Mouse (Mus musculus) limb, embryonic 14.5 days (tissue): Measurements from ENCODE around the gene Mcts2. TPM values are rescaled to one million over a fixed set of nuclear protein-coding genes. Genes with fewer than 3 reads are reported as not detected.

Source experiments
- ATAC-seq: fragments of 200-750 bp; cut with Nextera tagmentation; 2 replicates; pipeline ENCODE4 v1.8.0; 2017; ENCODE audit warnings: low read depth, moderate number of reproducible peaks, moderate TSS enrichment; ENCODE audit not compliant: low FRiP score
- DNase-seq: peaks from one replicate; pipeline ENCODE4 v3.0.0-alpha.2; 2015; ENCODE audit warnings: low spot score
- H3K27ac ChIP-seq: fragments of 300-500 bp; sonication (generic); replicated peaks from 2 replicates; pipeline ENCODE4 v1.5.1; 2014; ENCODE audit warnings: low read depth, mild to moderate bottlenecking, low read length, moderate library complexity, mixed read lengths
- H3K27me3 ChIP-seq: fragments of 300-500 bp; sonication (generic); 2 replicates; pipeline ENCODE4 v1.6.1; 2014; ENCODE audit warnings: low read length, mixed read lengths; ENCODE audit not compliant: control insufficient read depth, insufficient read depth
- H3K36me3 ChIP-seq: fragments of 300-500 bp; sonication (generic); 2 replicates; pipeline ENCODE4 v1.6.1; 2014; ENCODE audit warnings: mild to moderate bottlenecking, low read length, moderate library complexity, mixed read lengths; ENCODE audit not compliant: control insufficient read depth, insufficient read depth
- H3K4me1 ChIP-seq: fragments of 300-500 bp; sonication (generic); 2 replicates; pipeline ENCODE4 v1.6.1; 2014; ENCODE audit warnings: antibody characterized with exemption, low read length, mixed read lengths; ENCODE audit not compliant: control insufficient read depth, insufficient read depth
- H3K4me2 ChIP-seq: fragments of 300-500 bp; sonication (generic); replicated peaks from 2 replicates; pipeline ENCODE4 v1.6.1; 2014; ENCODE audit warnings: low read depth, mild to moderate bottlenecking, low read length, moderate library complexity; ENCODE audit not compliant: severe bottlenecking
- H3K4me3 ChIP-seq: fragments of 300-500 bp; sonication (generic); replicated peaks from 2 replicates; pipeline ENCODE4 v1.5.1; 2014; ENCODE audit warnings: low read length
- H3K9ac ChIP-seq: fragments of 300-500 bp; sonication (generic); 2 replicates; pipeline ENCODE4 v1.6.1; 2014; ENCODE audit warnings: mild to moderate bottlenecking, low read depth, low read length, moderate library complexity; ENCODE audit not compliant: severe bottlenecking
- H3K9me3 ChIP-seq: fragments of 300-500 bp; sonication (generic); 2 replicates; pipeline ENCODE4 v1.6.1; 2016; ENCODE audit warnings: low read length; ENCODE audit not compliant: control insufficient read depth
- POLR2A ChIP-seq: fragments of 200-500 bp; IDR thresholded peaks from 2 replicates; pipeline ENCODE4 v1.8.0; 2012; ENCODE audit warnings: inconsistent platforms, mild to moderate bottlenecking, moderate library complexity, borderline replicate concordance; ENCODE audit not compliant: insufficient read depth, insufficient read length; ENCODE audit errors: extremely low read depth
- WGBS: fragments of 180-500 bp; shearing (Covaris S2); extraction: QIAGEN DNeasy Blood & Tissue Kit; methylation state at CpG from one replicate; pipeline ENCODE4 v1.1.7; 2014; 5-methylcytosine and 5-hydroxymethylcytosine counted together
- polyA plus RNA-seq, 2 experiments: library from polyadenylated mRNA; depleted of rRNA in 1 of 2; stranded (reverse) in 1 of 2; unstranded in 1 of 2; fragments of >200 nt; fragmentation: Nextera tagmentation in 1 of 2; extraction: Ambion mirVana in 1 of 2; gene quantifications; 2 replicates each; pipeline versions ENCODE4 v1.2.1 to v1.2.3; 2012 to 2014

The Mcts2 gene
- polyA plus RNA-seq, 2 experiments: 18.6 to 27.2 TPM

DNA sequence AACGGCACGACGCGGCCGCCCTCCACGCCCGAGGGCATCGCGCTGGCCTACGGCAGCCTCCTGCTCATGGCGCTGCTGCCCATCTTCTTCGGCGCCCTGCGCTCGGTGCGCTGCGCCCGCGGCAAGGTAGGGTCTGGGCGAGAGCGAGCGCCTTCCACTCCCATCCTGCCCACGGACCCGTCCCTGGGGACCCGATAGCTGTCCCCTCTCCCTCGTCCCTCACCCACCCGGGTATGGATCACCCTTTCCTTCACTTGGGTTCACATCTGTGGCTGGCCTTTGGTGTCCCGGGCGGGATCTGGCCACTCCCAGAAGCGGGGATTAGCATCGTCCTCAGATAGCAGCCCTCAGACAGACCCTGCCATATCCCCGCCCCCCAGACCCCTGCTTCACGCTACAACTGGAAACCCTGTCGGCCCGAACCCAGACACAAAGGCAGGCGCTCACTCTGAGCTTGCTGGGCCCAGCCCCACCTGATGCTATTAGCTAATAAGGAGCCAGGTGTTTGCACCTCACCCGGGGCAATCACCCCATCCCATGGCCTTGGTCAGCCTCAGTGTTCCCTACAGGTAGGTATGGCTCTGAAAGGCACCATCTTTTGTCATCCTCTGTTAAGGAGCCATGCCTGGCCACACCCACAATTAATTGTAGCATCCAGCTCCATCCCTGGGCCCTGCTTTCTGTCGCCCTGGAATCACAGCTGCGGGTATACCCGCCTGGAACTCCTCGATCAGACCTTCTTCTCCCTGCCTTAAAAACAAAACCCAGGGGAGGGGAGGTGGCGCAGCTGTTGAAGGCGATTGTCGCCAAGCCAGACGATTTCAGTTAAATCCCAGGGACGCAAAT lies 17.0 kb upstream of the Mcts2 start:
- Histone ChIP-seq H3K4me2 (peak overlapping the region; percentile 67), H3K9me3 (no peaks in the 10 kb centered on the region), H3K36me3 (peaks cover 25% of the 10 kb centered on the region), H3K4me1 (peaks cover 33% of the 10 kb centered on the region), H3K27me3 (no peaks in the 10 kb centered on the region), H3K4me3 (peak overlapping the region; percentile 95), H3K27ac (peak overlapping the region; percentile 98), H3K9ac (peak overlapping the region; percentile 98)
- no peak for TF ChIP-seq POLR2A
- peak; percentile 58 for DNase-seq
- WGBS: under 1% methylated on average over 45 of the region's 46 CpGs
- ATAC-seq: peak; percentile 83

DNA sequence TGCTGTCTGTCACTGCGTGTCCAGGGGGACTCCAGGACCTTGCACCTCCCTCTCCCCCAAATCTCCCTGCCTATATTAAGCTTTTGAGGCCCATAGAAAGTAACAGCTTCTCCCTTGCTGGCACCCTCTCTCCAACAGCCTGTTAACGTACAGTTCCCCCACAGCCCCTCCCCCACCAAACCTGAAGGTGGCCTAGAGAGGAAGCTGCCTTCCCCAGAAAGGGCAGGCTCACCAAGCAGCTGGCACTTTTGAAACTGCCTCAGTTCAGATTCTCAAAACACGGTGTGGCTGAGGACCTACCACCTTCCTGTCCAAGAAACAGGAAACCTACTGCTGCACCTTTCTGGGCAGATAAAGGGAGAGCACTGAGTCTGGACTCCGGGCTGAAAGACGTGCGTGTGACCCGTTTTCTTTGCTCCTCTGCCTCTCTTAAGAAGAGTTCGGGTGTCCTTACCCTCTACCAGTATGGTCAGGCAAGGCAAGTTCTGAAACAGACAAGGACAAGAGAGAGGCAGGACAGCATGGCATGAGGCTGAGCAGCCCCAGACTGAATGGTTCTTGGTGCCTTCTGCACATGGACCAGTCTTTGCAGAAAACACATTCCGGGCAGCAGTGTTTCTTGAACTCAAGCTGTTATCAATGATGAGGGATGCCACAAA lies 15.7 kb upstream of the Mcts2 start:
- DNase-seq: no peak
- peak overlapping the region; percentile 67 for H3K4me2 ChIP-seq
- H3K36me3 ChIP-seq: peaks cover 37% of the 10 kb centered on the region
- peak overlapping the region; percentile 95 for H3K4me3 ChIP-seq
- ATAC-seq: no peak
- no peaks in the 10 kb centered on the region for H3K27me3 ChIP-seq
- H3K4me1 ChIP-seq: peaks cover 39% of the 10 kb centered on the region
- H3K9me3 ChIP-seq: no peaks in the 10 kb centered on the region
- WGBS: 51% methylated on average over 9 of the region's 9 CpGs
- peak overlapping the region; percentile 98 for H3K9ac ChIP-seq
- TF ChIP-seq POLR2A: no peak
- peak overlapping the region; percentile 98 for H3K27ac ChIP-seq

DNA sequence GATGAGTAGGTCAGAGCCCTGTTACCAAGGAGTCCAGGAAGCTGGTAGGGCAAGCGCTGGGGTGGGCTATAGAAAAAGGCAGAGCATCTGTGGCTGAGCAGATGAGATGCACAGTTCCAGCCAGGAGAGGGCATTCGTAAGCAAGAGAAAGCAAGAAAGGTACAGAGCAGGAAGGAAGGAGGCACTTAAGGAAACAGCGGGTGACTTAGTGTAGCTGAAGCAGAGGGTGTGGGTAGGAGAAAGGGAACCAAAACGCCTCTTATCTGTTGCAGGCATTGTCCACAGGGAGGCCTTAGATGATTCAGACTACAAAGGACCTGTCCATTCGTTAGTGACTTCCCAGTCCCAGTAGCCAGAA lies 15.2 kb upstream of the Mcts2 start:
- Histone ChIP-seq H3K4me1 (peaks cover 41% of the 10 kb centered on the region), H3K9me3 (no peaks in the 10 kb centered on the region), H3K4me2 (peak overlapping the region; percentile 67), H3K9ac (peak overlapping the region; percentile 36; the same call in 1 of the 2 replicates), H3K27me3 (no peaks in the 10 kb centered on the region), H3K36me3 (peaks cover 42% of the 10 kb centered on the region), H3K27ac (no peak overlapping the region), H3K4me3 (peak overlapping the region; percentile 95)
- WGBS: 33% methylated on average over 5 of the region's 5 CpGs
- no peak for TF ChIP-seq POLR2A
- DNase-seq (peak; percentile 50), ATAC-seq (0 out of 2 replicates have a peak, but pooled peaks have one; percentile 8)

DNA sequence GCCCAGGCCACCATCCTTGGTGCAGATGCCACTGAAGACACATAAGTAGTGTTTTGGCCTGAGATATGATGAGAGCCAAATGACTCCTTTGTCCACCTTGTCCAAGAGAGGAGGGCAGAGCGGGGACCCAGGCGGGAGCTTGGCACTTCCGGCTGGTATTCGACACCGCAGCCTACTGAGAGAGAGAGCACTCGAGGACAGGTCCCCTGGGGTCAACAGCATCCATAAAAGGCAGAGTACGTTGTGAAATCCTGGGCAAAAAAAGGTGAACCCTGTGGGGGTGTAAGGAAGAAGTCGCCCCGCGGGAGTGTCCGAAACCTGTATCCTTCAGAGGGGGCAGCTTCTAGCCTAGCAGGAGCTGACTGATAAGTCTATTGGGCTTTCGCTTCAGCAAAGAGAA lies 14.7 kb upstream of the Mcts2 start:
- H3K9me3 ChIP-seq: no peaks in the 10 kb centered on the region
- peak overlapping the region; percentile 67 for H3K4me2 ChIP-seq
- WGBS: 75% methylated on average over 12 of the region's 12 CpGs
- peaks cover 41% of the 10 kb centered on the region for H3K4me1 ChIP-seq
- DNase-seq (no peak), ATAC-seq (no peak)
- H3K36me3 ChIP-seq: peaks cover 47% of the 10 kb centered on the region
- no peak for TF ChIP-seq POLR2A
- H3K27me3 ChIP-seq: no peaks in the 10 kb centered on the region
- peak overlapping the region; percentile 36; the same call in 1 of the 2 replicates for H3K9ac ChIP-seq
- H3K27ac ChIP-seq: no peak overlapping the region
- H3K4me3 ChIP-seq: peak overlapping the region; percentile 95

DNA sequence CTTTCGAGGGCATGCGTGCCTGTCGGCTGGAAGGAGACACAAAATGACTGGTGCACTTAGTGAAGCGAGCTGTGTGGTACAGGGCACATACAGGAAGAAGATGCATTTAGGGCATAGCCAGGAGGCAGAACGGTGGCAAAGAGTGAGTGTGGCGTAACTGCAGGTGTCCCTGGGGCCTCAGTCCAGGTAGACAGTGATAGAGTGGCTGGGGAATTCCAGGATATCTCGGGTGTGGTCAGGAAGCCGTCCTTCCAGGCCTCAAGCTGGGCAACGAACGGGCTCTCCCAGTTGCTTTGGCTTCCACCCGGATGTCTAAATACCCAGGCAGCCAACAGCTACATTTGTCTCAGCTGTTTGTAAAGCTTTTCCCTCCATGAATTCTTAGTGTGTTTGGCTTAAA lies 12.7 kb upstream of the Mcts2 start:
- ATAC-seq (no peak), DNase-seq (no peak)
- no peak overlapping the region for H3K4me2 ChIP-seq
- H3K36me3 ChIP-seq: peaks cover 64% of the 10 kb centered on the region
- 0 out of 2 replicates have a peak overlapping the region, but pooled peaks have one; percentile 43 for H3K27ac ChIP-seq
- H3K9me3 ChIP-seq: no peaks in the 10 kb centered on the region
- H3K4me1 ChIP-seq: peaks cover 41% of the 10 kb centered on the region
- TF ChIP-seq POLR2A: no peak
- no peak overlapping the region for H3K9ac ChIP-seq
- H3K4me3 ChIP-seq: no peak overlapping the region
- H3K27me3 ChIP-seq: no peaks in the 10 kb centered on the region
- WGBS: 79% methylated on average over 11 of the region's 11 CpGs
